Mouse (Mus musculus) layer of hippocampus, adult 8-10 months (tissue): Measurements from ENCODE around the gene Ccnd3. TPM values are rescaled to one million over a fixed set of nuclear protein-coding genes. Genes with fewer than 3 reads are reported as not detected.
A peak's percentile ranks its signal among the peaks of the same experiment; 100 is the strongest.

Experiments
- DNase-seq, 2 experiments: peaks; one replicate each; pipeline ENCODE4 v3.0.0; 2022; ENCODE audit warnings: low spot score in 2 of 2
- total RNA-seq, 4 experiments: library from RNA; stranded (reverse); gene quantifications; 2 replicates each; pipeline ENCODE4 v1.2.4; 2022

The Ccnd3 gene
- 10 to 100 TPM; 38.4 to 45.2 (median 38.8) TPM for total RNA-seq

DNA sequence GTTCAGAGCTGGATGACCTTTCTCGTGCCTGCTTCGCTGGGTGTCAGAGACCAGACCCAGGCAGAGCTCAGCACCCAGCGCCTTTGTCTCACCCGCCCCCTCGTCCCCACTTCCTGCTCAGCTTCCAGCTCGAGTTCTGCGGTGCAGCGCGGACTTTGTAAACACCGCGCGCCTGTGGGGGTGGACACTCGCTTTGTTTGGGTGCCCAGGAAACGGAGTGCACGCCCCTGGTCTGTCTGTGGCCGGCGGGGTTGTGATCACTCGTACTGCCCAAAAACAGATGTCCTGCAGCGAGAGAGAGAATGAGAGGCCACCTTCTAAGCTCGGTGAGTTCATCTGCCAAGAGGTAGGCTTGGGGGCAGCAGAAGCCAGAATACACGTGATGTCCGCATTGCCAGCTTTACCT is at the start of gene Ccnd3:
TSS of gene Ccnd3 (plus strand) at position 111 of the 406 bp plus-strand sequence.
- peak; percentile 54 to 59 for DNase-seq

DNA sequence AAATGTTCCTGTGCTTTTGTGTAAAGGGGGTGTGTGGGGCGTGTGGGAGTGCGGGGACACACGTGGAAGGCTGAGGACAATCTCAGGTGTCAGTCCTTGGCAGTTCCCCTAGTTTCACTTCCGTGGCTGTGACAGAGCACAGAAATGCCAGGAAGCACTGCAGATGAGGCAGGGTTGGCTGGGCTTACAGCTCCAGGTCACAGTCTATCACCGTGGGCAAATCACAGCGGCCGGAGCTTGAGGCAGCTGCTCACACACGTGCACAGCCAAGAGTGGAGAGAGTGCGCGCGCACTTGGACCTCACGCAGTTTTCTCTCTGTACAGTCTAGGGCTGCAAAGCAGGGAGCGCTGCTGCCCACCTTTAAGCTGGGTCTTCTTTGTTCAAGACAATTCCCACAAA is 46.5 kb upstream of the Ccnd3 start:
- no peak for DNase-seq

DNA sequence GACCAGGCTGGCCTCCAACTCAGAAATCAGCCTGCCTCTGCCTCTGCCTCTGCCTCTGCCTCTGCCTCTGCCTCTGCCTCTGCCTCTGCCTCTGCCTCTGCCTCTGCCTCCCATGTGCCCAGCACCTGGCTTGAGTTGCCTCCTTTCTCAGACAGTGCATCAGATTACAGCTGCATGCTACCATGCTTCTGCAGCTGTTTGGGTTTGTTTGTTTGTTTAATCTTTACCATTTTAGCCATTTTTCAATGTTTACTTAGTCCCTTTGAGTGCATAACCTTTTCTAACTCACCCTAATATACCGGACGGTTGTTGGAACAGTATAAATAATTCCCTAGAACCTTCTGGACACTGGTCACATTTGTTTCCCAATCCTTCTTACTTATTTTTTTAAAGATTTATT is 45.9 kb upstream of the Ccnd3 start:
- DNase-seq = no peak

DNA sequence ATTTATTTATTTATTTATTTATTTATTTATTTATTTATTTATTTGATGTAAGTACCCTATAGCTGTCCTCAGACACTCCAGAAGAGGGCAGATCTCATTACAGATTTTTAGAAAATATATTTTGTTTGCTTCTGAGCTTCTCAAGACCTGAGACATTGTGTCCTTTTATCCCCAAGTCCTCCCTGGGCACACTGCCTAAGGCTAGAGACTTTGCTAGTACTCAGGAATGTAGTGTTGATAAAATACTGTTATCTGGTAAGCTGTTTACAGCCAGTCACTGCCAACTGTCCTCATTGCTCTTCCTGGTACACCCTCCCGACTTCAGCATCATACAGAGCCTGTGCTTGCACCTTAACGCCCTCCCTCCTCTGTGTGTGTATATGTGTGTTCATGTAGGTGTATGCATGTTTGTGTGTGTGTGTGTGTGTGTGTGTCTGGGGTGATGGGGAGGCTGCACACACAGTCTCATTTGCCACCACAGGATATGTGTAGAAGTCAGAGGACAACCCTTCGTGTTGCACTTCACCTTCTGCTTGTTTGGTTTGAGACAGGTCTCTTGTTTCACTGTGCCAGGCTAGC is 45.4 kb upstream of the Ccnd3 start:
- no peak for DNase-seq

DNA sequence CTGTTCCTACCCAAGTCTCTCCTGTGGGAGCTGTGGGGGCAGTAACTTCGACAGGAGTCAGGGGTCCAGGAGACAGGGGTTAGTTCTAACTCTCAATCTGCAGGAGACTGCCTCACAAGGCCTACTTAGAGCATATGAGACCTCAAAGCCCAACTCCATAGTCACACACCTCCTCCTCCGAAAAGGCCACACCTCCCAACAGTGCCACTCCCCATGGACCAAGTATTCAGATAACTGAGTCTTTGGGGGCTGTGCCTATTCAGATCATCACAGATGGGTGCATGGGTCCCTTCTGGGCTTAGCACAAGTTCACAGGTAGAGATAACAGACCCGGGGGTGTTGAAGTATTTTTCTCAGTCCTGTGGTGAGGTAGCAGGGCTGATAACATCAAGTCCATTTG is 43.2 kb upstream of the Ccnd3 start:
- no peak for DNase-seq

DNA sequence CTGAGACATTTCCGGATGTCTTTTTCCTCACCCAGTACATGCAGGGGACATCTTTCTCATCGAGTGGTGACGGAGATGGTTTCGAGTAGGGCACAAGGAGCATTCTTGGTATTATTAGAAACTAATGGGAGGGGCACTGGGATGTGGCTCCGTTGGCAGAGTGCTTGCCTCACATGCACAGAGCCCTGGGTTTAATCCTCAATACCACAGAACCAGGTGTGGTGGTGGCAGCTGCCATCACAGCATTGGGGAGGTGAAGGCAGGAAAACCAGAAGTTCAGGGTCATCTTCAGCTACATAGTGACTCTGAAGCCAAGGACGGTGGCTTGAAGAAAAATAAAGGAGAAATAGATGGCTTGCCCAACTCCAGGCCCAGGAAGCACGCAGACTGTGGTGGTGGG is 42.6 kb upstream of the Ccnd3 start:
- DNase-seq = no peak

DNA sequence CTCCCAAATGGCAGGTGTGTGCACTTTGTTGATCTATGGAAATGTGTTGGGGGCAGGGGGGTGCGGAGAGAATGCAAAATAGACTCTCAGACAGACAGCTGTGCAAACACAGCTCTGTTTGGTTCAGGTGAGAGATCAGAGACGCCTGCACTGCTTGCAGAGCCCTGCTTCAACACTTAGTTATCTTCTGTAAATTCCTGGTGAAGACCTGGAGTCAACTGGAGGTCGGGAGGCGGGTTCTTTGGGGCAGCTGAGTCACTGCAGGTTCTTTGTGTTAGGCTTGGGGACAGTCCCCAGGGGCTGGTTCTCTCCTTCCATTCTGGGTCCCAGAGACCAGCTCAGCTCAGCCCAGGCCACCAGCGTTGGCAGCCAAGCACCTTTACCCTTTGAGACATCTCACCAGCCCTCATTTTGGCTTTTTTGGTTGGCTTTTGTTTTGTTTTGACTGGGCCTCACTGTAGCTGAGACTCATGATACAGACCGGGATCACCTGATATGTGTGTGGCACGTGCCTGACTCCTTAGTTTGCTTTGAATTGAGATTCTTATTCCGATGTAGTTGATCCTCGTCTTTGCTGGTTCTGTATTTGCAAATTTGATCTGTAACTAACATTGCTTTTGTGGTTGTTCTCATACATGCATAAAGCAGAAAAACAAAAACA is 42.0 kb upstream of the Ccnd3 start:
- DNase-seq = no peak

DNA sequence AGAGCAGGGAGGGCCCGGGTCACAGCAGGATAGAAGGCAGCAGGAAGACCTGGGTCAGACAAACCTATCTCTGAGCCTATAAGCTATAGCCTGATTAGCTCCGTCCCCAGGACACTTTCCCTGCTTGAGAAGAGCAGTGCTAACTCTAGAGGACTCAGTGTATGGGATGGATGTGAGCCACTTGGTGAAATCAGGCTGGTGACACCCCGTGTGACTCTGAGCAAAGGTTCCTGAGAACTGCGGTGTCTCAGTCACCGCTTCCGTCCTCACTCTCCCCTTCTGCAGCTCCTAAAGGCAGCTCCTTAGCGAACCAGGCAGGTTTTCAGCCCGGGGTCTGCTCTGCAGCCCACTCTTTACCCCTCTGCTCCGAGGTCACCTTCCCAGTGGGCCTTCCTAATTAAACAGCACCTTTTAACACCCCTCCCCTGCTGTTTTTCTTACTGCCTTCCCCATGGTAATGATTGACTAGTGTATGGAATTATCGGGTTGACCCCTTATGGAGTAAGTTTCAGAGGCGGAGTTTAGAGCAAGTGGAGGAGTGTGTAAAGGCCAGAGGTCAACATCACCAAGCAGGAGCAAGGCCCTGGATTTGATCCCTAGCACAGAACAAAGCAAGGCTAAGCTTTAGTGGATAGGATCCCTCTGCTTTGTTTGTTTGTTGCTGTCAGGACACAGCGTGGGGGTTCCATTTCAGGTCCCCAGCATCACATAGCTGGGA is 40.4 kb upstream of the Ccnd3 start:
- DNase-seq = no peak

DNA sequence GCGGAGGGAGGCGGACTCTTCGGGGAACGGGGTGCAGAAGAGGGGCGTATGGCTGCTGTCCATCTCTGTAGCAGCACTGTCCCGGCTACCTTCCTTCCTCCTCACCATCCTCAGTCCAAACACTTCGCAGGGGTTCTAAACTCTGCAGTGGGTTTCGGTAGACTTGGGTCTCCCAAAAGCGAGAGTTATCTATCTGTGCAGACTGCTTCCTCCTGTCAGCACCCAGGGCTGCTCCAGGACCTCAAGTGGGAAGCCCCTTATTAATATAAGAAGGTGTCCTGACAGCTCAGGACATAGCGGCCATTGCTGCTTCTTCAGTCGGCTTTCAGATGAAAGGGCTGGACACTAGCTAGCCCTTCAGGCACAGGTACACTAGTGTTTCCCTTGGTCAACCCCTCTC is 39.8 kb upstream of the Ccnd3 start:
- no peak for DNase-seq

DNA sequence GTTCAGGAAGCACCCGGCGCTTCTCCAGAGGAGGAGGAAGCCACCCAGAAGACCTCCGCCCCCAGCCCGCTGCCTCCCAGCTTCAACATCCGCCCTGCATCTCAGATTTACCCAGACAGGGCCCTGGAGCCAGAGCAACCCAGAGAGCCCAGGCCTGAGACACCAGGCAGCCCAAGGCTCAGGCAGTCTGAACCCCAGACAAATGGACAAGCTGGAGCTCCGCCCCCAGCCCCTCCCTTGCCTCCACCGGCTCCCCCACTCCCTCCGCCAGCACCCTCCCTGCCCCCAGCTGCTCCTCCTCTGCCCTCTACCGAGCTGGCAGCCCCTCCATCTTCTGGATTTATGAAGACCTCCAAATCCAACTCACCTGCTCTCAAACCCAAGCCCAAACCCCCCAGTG is 38.6 kb upstream of the Ccnd3 start:
- no peak for DNase-seq

DNA sequence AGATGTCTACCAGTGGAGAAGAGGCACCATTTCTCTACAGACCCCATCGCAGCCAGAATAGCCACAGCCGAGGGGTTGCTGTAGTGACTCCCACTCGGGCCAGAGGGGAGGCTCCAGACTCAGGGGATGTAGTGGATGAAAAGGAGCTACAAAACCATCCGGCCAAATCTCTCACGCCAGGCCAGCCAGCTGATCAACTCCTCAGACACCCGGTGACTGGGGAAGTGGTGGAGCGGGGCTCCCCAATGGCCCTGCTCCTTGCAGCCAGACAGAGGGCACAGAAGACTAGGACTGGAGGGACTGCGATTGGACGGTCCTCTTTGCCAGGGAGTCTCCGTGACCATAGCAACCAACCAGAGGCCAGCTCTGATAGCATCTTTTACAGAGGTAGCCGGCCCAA is 37.2 kb upstream of the Ccnd3 start:
- no peak for DNase-seq

DNA sequence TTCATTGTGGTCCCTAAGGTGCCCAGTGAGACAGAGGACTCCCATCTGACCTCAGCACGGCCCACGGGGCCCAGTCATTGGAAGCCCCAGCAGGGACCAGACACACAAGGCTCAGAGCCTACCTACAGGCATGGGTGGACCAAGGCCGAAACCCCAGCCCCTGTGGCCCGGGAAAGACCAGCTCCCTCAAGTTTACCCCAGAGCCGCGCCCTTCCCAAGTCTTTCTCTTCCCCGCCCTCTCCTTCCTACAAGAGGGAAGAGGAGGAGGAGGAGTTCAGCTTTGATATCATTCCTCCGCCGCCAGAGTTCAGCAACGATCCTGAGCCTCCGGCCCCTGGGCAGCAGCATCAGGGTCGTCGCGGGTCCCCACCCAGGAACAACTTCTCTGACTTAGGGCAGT is 36.8 kb upstream of the Ccnd3 start:
- DNase-seq = no peak

DNA sequence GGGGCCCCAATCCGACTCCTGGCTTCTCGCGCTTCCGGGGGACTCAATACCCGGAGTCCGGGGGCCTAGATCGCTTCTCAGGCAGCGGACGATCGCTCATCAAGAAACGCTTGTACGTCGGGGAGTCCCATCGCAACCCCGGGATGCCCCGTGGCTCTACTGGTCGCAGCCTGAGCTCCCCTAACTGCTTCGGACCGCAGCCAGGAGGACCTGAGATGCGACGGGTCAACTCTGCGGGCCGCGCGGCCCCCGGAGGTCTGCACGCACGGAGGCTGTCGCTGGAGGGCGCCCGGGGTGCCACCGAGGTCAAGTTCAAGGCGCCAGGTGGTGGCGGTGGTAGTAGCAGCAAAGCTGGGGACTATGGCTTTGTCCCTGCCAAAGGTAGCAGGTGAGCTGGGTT is 36.4 kb upstream of the Ccnd3 start:
- no peak for DNase-seq

DNA sequence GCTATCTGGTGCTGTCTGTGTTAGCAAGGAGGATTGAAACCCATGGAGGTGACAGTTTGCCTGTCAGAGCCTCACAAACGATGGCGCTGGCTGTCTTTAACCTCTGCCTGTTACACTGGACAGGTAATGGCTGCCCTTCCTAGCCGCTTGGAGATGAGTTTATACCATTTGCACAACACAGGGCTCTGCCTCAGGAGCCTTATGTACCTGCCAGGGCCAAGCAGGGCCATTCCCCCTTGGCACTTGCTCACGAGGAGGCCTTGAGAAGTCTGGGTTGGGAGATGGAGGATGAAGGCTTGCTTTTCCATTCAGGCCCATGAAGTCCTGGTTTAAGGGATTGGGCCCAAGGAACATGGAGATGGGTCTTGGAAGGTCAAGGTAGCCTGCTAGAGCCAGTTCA is 35.2 kb upstream of the Ccnd3 start:
- no peak for DNase-seq

DNA sequence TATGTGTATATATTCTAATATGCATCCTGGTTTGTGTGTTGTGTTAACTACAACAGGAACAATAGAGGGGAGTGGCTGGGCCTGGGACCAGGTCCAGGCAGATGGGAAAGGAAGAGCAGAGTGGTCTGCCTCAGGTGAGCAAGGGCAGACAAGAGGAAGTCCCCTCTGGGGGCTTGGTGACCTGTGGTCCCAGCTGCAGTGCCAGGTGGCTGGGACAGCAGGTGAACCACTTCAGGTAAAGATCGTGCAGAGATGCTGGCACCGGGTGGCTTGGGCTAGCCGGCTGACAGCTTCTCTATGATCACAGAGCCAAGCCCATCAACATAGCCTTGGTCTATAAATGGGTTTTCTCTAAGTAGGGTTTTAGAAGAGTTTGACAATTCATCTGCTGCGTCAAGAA is 34.7 kb upstream of the Ccnd3 start:
- DNase-seq = no peak

DNA sequence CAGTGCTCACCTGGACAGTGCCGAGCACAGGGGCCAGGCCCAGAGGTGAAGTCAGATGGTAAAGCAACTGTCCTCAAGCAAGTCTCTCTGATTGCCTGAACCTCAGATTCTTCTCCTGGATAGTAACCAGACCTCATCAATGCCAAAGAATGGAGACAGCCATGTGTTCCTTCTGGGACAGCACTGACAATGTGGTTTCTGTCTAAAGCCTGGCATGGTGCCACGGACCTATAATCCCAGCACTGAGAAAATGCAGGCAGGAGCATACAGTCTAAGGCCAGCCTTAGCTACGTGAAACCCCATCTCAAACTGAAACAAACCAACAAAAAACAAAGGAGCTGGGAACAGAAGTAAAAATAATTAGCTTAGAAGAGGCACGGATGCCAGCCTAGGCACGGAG is 34.2 kb upstream of the Ccnd3 start:
- peak in 1 of 2 experiments; percentile 38 for DNase-seq

DNA sequence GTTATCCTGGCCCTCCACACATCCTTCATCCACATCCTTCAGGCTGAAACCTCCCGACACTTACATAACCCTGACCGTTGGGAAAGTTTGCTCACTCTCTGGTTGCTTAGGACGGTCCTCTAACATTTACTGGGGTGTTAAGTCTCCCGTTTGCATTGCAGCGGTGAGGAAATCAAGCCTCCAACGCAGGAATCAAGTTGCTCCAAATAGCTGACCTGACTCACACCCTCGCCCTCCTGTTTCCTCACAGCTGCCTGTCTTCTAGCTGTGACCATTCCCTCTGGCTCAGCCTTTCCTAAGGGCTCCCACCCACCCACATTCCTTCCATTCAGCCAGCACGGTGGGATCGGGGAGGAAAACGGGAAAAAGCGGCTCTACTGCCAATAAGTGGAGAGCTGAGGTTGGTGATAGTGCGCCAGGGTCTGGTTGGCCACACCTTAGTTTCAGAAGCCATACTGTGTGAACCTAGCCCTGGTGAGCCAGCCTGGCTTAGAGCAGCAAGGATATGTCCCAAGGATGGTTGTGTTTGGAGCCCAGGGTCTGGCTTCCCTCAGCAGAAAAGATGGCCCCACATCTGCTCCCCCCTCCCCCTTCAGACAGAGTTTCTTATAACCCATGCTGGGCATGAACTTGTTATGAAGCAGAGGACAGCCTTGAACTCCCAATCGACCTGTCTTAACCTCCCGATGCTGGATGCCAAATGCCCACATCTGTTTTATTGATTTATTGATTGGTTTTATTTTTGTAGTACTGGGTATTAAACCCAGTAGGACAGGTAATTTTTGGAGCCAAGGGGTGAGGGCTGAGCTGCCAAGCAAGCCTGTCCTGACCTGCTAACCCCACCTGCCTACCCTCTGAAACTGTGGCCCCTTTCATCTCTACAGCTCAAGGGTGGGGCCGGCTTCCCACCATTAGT is 32.2 kb upstream of the Ccnd3 start:
- no peak for DNase-seq

DNA sequence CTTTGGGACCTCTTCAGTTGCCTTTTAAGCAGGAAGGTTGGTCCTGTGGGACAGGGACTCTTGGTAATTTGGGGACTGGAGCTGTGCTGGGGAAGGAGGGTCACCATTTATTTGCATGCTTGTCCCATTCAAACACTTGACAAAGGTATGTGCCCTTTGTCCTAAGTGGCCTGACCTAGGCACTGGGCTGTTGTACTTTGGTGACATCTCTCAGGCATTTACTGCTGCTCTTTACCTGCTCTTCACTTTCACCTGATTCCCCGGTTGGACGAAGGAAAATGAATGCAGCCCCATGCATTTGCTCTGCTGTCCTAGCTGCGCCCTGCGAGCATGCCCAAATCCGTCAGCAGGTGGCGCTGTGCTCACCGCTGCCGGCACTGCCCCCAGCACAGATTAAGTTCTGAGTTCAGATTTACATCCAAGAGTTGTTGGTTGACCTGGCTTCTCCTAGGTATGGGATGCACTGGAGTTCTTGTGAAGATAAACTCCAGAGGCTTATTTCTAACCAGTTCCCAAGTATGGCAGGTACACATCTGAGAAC is 31.3 kb upstream of the Ccnd3 start:
- DNase-seq = no peak

DNA sequence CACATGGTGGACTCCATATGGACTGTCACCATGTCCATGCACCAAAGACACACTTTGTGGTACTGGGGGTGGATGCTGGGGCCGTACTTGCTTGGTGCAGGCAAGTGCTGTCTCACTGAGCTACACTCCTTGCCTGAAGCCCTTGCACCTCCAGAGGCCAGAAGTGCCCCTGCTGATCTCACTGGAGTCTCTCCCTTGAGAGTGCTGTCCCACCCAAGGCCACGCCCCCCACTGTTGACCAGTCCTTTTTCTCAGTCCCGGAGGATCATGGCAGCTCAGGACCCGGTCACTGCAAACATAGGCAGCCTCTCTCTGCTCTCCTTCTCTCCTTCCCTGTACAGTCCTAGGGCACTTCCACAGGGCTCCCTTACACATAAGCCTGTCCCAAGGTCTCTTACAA is 30.6 kb upstream of the Ccnd3 start:
- DNase-seq = no peak

DNA sequence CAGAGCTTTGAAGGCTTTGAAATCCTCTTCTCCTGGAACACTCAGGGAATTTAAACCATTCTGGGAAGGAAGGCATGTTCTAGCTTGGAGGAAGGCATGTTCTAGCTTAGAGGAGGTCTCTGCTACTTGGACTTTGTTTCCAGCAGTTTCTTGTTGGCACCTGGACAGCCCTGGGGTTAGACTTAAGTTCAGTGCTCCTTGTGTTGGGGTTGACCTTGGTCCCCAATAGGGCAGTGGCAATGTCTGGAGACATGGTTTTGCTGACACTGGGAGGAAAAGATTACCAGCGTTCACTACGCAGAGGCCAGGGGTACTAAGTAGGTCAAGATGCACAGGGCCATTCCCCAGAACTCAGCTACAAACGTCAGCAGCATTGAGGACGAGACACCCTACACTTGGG is 29.7 kb upstream of the Ccnd3 start:
- DNase-seq = no peak

DNA sequence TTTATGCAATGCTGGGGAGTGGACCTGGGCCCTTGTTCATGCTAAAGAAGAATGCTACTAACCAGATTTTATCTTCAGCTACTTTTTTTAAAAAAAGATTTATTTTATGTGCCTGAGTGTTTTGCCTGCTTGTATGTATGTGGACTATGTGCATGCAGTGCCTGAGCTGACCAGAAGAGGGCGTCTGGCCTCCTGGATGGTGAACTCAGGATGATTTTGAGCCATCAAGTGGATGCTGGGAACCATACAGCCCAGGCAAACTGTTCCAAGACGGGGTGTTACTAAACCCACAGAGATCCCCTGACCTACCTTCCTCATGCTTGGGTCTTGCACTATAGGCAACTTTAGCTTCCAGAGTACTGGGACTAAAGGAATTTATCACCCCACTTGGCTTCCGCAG is 29.1 kb upstream of the Ccnd3 start:
- no peak for DNase-seq

DNA sequence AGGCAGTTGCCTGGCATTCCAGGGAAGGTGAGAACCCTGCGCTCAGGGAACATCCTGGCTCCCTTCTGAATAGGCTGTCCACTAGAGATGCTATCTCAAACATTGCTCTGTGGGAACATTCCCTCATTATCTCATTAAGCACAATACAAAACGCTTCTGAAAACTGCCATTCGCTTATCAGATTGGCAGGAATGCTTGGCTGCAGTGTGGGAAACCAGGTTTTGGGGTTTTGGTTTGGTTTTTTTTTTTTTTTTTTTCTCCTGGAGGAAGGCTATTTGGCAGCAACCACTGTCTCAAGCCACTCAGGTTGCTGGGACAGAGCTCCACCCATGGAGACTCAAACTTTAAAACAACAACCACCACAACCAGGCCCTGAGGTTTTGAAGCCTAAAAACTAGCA is 25.0 kb upstream of the Ccnd3 start:
- no peak for DNase-seq
